Mouse (Mus musculus) testis, adult 2 months (tissue): ENCODE measurements around the gene Epas1. TPM values are rescaled to one million over a fixed set of nuclear protein-coding genes. Genes with fewer than 3 reads are reported as not detected.

Experiments used
- H3K27ac ChIP-seq: fragments of 200-500 bp; 2 replicates; pipeline ENCODE4 v1.5.1; 2012; ENCODE audit warnings: low read depth, low read length; ENCODE audit not compliant: control insufficient read depth, insufficient read depth
- H3K27me3 ChIP-seq: fragments of 200-500 bp; 2 replicates; pipeline ENCODE4 v1.6.1; 2012; ENCODE audit warnings: mild to moderate bottlenecking, low read length, moderate library complexity; ENCODE audit not compliant: control insufficient read depth, insufficient read depth
- H3K36me3 ChIP-seq: fragments of 200-500 bp; 2 replicates; pipeline ENCODE4 v1.6.1; 2012; ENCODE audit warnings: mild to moderate bottlenecking, low read length; ENCODE audit not compliant: control insufficient read depth, insufficient read depth
- H3K4me1 ChIP-seq: fragments of 200-500 bp; 2 replicates; pipeline ENCODE4 v1.6.1; 2012; ENCODE audit warnings: low read length; ENCODE audit not compliant: control insufficient read depth, insufficient read depth
- H3K4me3 ChIP-seq: fragments of 200-500 bp; 2 replicates; pipeline ENCODE4 v1.5.1; 2012; ENCODE audit warnings: low read depth, mild to moderate bottlenecking, low read length, moderate library complexity, mixed read lengths; ENCODE audit not compliant: control insufficient read depth
- CTCF ChIP-seq: fragments of 200-500 bp; IDR thresholded peaks from 2 replicates; pipeline ENCODE4 v1.5.1; 2012; ENCODE audit warnings: low read depth, mild to moderate bottlenecking, inconsistent platforms, low read length, moderate library complexity; ENCODE audit not compliant: control insufficient read depth, insufficient read depth, insufficient replicate concordance
- POLR2A ChIP-seq: fragments of 200-500 bp; IDR thresholded peaks from 2 replicates; pipeline ENCODE4 v1.6.1; 2012; ENCODE audit warnings: low read depth, mild to moderate bottlenecking, inconsistent platforms, low read length, moderate library complexity; ENCODE audit not compliant: control insufficient read depth
- polyA plus RNA-seq: library from polyadenylated mRNA; depleted of rRNA; stranded (reverse); fragments of >200 nt; gene quantifications from 2 replicates; pipeline ENCODE4 v1.2.3, GENCODE M21; 2012

Gene Epas1
- polyA plus RNA-seq, 1 experiment = 15.9 TPM

- no peaks in the 10 kb centered on the region for H3K27me3 ChIP-seq
- H3K27ac ChIP-seq = no peak overlapping the region
- peaks cover 10% of the 10 kb centered on the region for H3K4me1 ChIP-seq
- H3K4me3 ChIP-seq = peak overlapping the region; percentile 14; the same call in 1 of the 2 replicates
- H3K36me3 ChIP-seq = no peaks in the 10 kb centered on the region
- TF ChIP-seq CTCF (no peak), POLR2A (no peak)
Observed at GRCm38 (mm10) chr17:86801876-86802275, 48.4 kb downstream of the Epas1 start.

- H3K36me3 ChIP-seq = no peaks in the 10 kb centered on the region
- no peaks in the 10 kb centered on the region for H3K27me3 ChIP-seq
- TF ChIP-seq CTCF = no peak; the same call in 1 of the 2 replicates
- TF ChIP-seq POLR2A = no peak
- H3K27ac ChIP-seq = no peak overlapping the region
- peak overlapping the region; percentile 14 for H3K4me3 ChIP-seq
- H3K4me1 ChIP-seq = peaks cover 10% of the 10 kb centered on the region
Observed at GRCm38 (mm10) chr17:86802351-86802985, 49.0 kb downstream of the Epas1 start.

GRCm38 (mm10) chr17:86803147-86803546 lies 49.6 kb downstream of the Epas1 start:
- H3K4me3 ChIP-seq = no peak overlapping the region
- no peaks in the 10 kb centered on the region for H3K27me3 ChIP-seq
- no peaks in the 10 kb centered on the region for H3K36me3 ChIP-seq
- H3K4me1 ChIP-seq = peaks cover 9% of the 10 kb centered on the region
- no peak for TF ChIP-seq CTCF
- TF ChIP-seq POLR2A = no peak
- no peak overlapping the region for H3K27ac ChIP-seq

GRCm38 (mm10) chr17:86803653-86804052 lies 50.2 kb downstream of the Epas1 start:
- H3K27ac ChIP-seq = no peak overlapping the region
- H3K4me1 ChIP-seq = peaks cover 7% of the 10 kb centered on the region
- H3K36me3 ChIP-seq = no peaks in the 10 kb centered on the region
- peak; percentile 43; the same call in 1 of the 2 replicates for TF ChIP-seq CTCF
- no peak for TF ChIP-seq POLR2A
- no peaks in the 10 kb centered on the region for H3K27me3 ChIP-seq
- H3K4me3 ChIP-seq = no peak overlapping the region

GRCm38 (mm10) chr17:86812029-86812428 lies 58.5 kb downstream of the Epas1 start:
- H3K4me1 ChIP-seq = no peaks in the 10 kb centered on the region
- no peaks in the 10 kb centered on the region for H3K36me3 ChIP-seq
- H3K4me3 ChIP-seq = no peak overlapping the region
- no peak overlapping the region for H3K27ac ChIP-seq
- TF ChIP-seq CTCF (no peak), POLR2A (no peak)
- H3K27me3 ChIP-seq = no peaks in the 10 kb centered on the region

- H3K4me1 ChIP-seq = no peaks in the 10 kb centered on the region
- TF ChIP-seq POLR2A = no peak
- TF ChIP-seq CTCF = no peak
- H3K27me3 ChIP-seq = no peaks in the 10 kb centered on the region
- H3K4me3 ChIP-seq = no peak overlapping the region
- H3K36me3 ChIP-seq = no peaks in the 10 kb centered on the region
- H3K27ac ChIP-seq = no peak overlapping the region
Observed at GRCm38 (mm10) chr17:86814320-86814719, 60.8 kb downstream of the Epas1 start.

- no peaks in the 10 kb centered on the region for H3K4me1 ChIP-seq
- no peaks in the 10 kb centered on the region for H3K36me3 ChIP-seq
- no peaks in the 10 kb centered on the region for H3K27me3 ChIP-seq
- H3K4me3 ChIP-seq = no peak overlapping the region
- no peak overlapping the region for H3K27ac ChIP-seq
- TF ChIP-seq POLR2A (no peak), CTCF (no peak)
Observed at GRCm38 (mm10) chr17:86815016-86815865, 61.7 kb downstream of the Epas1 start.
